12 mouse cellular contexts compared by ENCODE assay signal in genomic region chr10:62507071-62507470, GRCm38 (mm10). TPM values are rescaled to one million over a fixed set of nuclear protein-coding genes. Genes with fewer than 3 reads are reported as not detected.
DNase-seq lines count a peak whose midpoint lies in the region; ATAC-seq and TF ChIP-seq lines count a peak whose summit lies in the region.
"Had no signal": no experiment of that assay in that cellular context is flagged by ENCODE, and none has a peak within 500 bp of the region (broad histone marks: within the 10 kb centered on the region; RNA-seq: fewer than 3 reads in every experiment).

No protein-coding gene starts in this region.

- no peak overlapping the region; the same call in 1 of the 2 replicates for H3K27ac ChIP-seq in heart, postnatal 0 days (ENCODE audit: low read depth)
- H3K27ac ChIP-seq in cortical plate, adult 2 months (ENCODE audit: insufficient read depth, low read length), result no peak overlapping the region
- H3K27ac ChIP-seq: embryonic facial prominence, embryonic 15.5 days; hindbrain, embryonic 10.5 days; limb, embryonic 12.5 days; midbrain, embryonic 10.5 days had no signal

- WGBS in heart, postnatal 0 days, result 85% methylated on average over 4 of the region's 4 CpGs

- no peak overlapping the region for H3K9ac ChIP-seq in heart, postnatal 0 days (replicated peaks; ENCODE audit: low read depth, low read length)
- H3K9ac ChIP-seq: embryonic facial prominence, embryonic 15.5 days; forebrain, postnatal 0 days; limb, embryonic 12.5 days had no signal

- no peak for TF ChIP-seq CTCF in heart, postnatal 0 days (IDR thresholded peaks at IDR 0.05; ENCODE audit: low read depth)
- TF ChIP-seq CTCF in cortical plate, adult 2 months (IDR thresholded peaks at IDR 0.05; ENCODE audit: extremely low read depth, insufficient read depth, low read length), result no peak

- DNase-seq in heart, postnatal 0 days (ENCODE audit: low spot score), result no peak
- DNase-seq in heart, postnatal 14 days, result no peak
- DNase-seq in splenic B cell, adult 2 months (ENCODE audit: low read depth, low spot score), result peak; percentile 60
- DNase-seq: forebrain, postnatal 0 days had no signal

- no peaks in the 10 kb centered on the region for H3K9me3 ChIP-seq in heart, postnatal 0 days (replicated peaks; ENCODE audit: control insufficient read depth, low read length)
- no peaks in the 10 kb centered on the region for H3K9me3 ChIP-seq in megakaryocyte, embryonic 14.5 days
- H3K9me3 ChIP-seq: embryonic facial prominence, embryonic 15.5 days; hindbrain, embryonic 10.5 days; limb, embryonic 12.5 days; midbrain, embryonic 10.5 days had no signal

- intact Hi-C loops in heart, postnatal 14 days (cut with DNase I), result no loop called here

- peaks cover 7% of the 10 kb centered on the region; the same call in 1 of the 2 replicates for H3K4me1 ChIP-seq in heart, postnatal 0 days (ENCODE audit: control insufficient read depth, insufficient read depth)
- H3K4me1 ChIP-seq in megakaryocyte, embryonic 14.5 days, result peaks cover 67% of the 10 kb centered on the region
- 0 out of 2 replicates have a peak, but pooled peaks cover 1% of the 10 kb centered on the region for H3K4me1 ChIP-seq in cortical plate, adult 2 months (ENCODE audit: control insufficient read depth, insufficient read depth, low read length)

- no peak for ATAC-seq in heart, postnatal 0 days (ENCODE audit: insufficient read depth, low read depth)
- ATAC-seq in megakaryocyte, adult 5-6 weeks (ENCODE audit: poor library complexity, severe bottlenecking), result no peak
- ATAC-seq in inflammation-experienced regulatory T-cells, adult 6 months, result no peak
- ATAC-seq: forebrain, postnatal 0 days had no signal

- no peaks in the 10 kb centered on the region for H3K36me3 ChIP-seq in heart, postnatal 0 days (replicated peaks; ENCODE audit: control insufficient read depth, insufficient read depth, low read length)
- peaks cover 24% of the 10 kb centered on the region for H3K36me3 ChIP-seq in megakaryocyte, embryonic 14.5 days (replicated peaks; ENCODE audit: low read length)
- peaks cover 6% of the 10 kb centered on the region for H3K36me3 ChIP-seq in splenic B cell, adult 2 months (ENCODE audit: control insufficient read depth, insufficient read depth, low read length, poor library complexity, severe bottlenecking)
- H3K36me3 ChIP-seq: embryonic facial prominence, embryonic 15.5 days; hindbrain, embryonic 10.5 days; limb, embryonic 12.5 days; midbrain, embryonic 10.5 days had no signal

- TF ChIP-seq POLR2A in cortical plate, adult 2 months (IDR thresholded peaks at IDR 0.05; ENCODE audit: extremely low read depth, insufficient read depth, low read length), result no peak

- peak overlapping the region; percentile 61 for H3K4me2 ChIP-seq in heart, postnatal 0 days (ENCODE audit: low read depth, low read length)

- TF ChIP-seq EP300 in heart, postnatal 0 days (IDR thresholded peaks at IDR 0.05; ENCODE audit: low read depth), result no peak

- H3K4me3 ChIP-seq in heart, postnatal 0 days (ENCODE audit: low read depth, low read length), result peak overlapping the region; percentile 37
- peak overlapping the region; percentile 94 for H3K4me3 ChIP-seq in megakaryocyte, embryonic 14.5 days (replicated peaks)
- peak overlapping the region; percentile 33; the same call in 1 of the 2 replicates for H3K4me3 ChIP-seq in cortical plate, adult 2 months (ENCODE audit: insufficient read depth, low read length)
- H3K4me3 ChIP-seq: midbrain, embryonic 10.5 days had no signal

- H3K27me3 ChIP-seq in heart, postnatal 0 days (ENCODE audit: control insufficient read depth, insufficient read depth, low read length), result peaks cover 3% of the 10 kb centered on the region
- no peaks in the 10 kb centered on the region for H3K27me3 ChIP-seq in megakaryocyte, embryonic 14.5 days (replicated peaks)
- no peaks in the 10 kb centered on the region for H3K27me3 ChIP-seq in splenic B cell, adult 2 months (ENCODE audit: control insufficient read depth, insufficient read depth, low read length, poor library complexity, severe bottlenecking)

RNA-seq across cellular contexts. Expression of gene Srgn, which starts 20.2 kb away (rescaled TPM):
- total RNA-seq in heart, postnatal 0 days (2014; rRNA removed; ENCODE audit: low replicate concordance), result 16.4 and 16.8 TPM in 2 replicates
- polyA plus RNA-seq in heart, postnatal 0 days (2015; fragmentation: Nextera tagmentation; extraction: Ambion mirVana), result 19.1 and 21.8 TPM in 2 replicates
- 10 to 100 TPM; 41.0 to 41.1 TPM for total RNA-seq in heart, postnatal 14 days (2021)
- polyA plus RNA-seq in megakaryocyte, embryonic 14.5 days (2012; ENCODE audit: insufficient read depth, low replicate concordance), result 95.0 and 696 TPM in 2 replicates
- 646 and 668 TPM in 2 replicates for total RNA-seq in megakaryocyte, adult 5-6 weeks (2015)
- total RNA-seq in megakaryocyte, adult 5-6 weeks (2017), result 492 and 500 TPM in 2 replicates
- polyA plus RNA-seq in cortical plate, adult 2 months (2012; rRNA removed), result 13.7 and 15.8 TPM in 2 replicates
- polyA plus RNA-seq in inflammation-experienced regulatory T-cells, adult 6 months (2017; shearing (Covaris generic)), result 1,000 to 10,000 TPM; 1,485 to 2,247 (median 1,910) TPM

RNA-seq across cellular contexts. Expression of gene Vps26a, which starts 20.5 kb away (rescaled TPM):
- 46.5 and 51.0 TPM in 2 replicates for total RNA-seq in heart, postnatal 0 days (2014; rRNA removed; ENCODE audit: low replicate concordance)
- 75.5 and 78.5 TPM in 2 replicates for polyA plus RNA-seq in heart, postnatal 0 days (2015; fragmentation: Nextera tagmentation; extraction: Ambion mirVana)
- 10 to 100 TPM; 45.2 to 45.5 TPM for total RNA-seq in heart, postnatal 14 days (2021)
- polyA plus RNA-seq in megakaryocyte, embryonic 14.5 days (2012; ENCODE audit: insufficient read depth, low replicate concordance), result 1.1 and 8.9 TPM in 2 replicates
- total RNA-seq in megakaryocyte, adult 5-6 weeks (2015), result 101 and 124 TPM in 2 replicates
- 124 and 146 TPM in 2 replicates for total RNA-seq in megakaryocyte, adult 5-6 weeks (2017)
- 41.1 and 41.7 TPM in 2 replicates for polyA plus RNA-seq in cortical plate, adult 2 months (2012; rRNA removed)
- polyA plus RNA-seq in inflammation-experienced regulatory T-cells, adult 6 months (2017; shearing (Covaris generic)), result 10 to 100 TPM; 62.7 to 69.9 (median 69.4) TPM

RNA-seq across cellular contexts. Expression of gene Supv3l1, which starts 57.5 kb away (rescaled TPM):
- total RNA-seq in heart, postnatal 0 days (2014; rRNA removed; ENCODE audit: low replicate concordance), result 34.1 and 35.9 TPM in 2 replicates
- polyA plus RNA-seq in heart, postnatal 0 days (2015; fragmentation: Nextera tagmentation; extraction: Ambion mirVana), result 23.2 and 26.3 TPM in 2 replicates
- total RNA-seq in heart, postnatal 14 days (2021), result 10 to 100 TPM; 30.4 to 35.6 TPM
- polyA plus RNA-seq in megakaryocyte, embryonic 14.5 days (2012; ENCODE audit: insufficient read depth, low replicate concordance), result 10.9 TPM in 2 replicates
- 14.9 and 20.5 TPM in 2 replicates for total RNA-seq in megakaryocyte, adult 5-6 weeks (2015)
- 19.5 and 20.7 TPM in 2 replicates for total RNA-seq in megakaryocyte, adult 5-6 weeks (2017)
- polyA plus RNA-seq in cortical plate, adult 2 months (2012; rRNA removed), result 30.2 and 32.2 TPM in 2 replicates
- 10 to 100 TPM in 2 of 3 experiments, 1 to 10 TPM in 1; 5.9 to 15.5 (median 10.5) TPM for polyA plus RNA-seq in inflammation-experienced regulatory T-cells, adult 6 months (2017; shearing (Covaris generic))

RNA-seq across cellular contexts. Expression of gene 4930507D05Rik, which starts 57.8 kb away (rescaled TPM):
- 0.15 and 3.2 TPM in 2 replicates for total RNA-seq in heart, postnatal 0 days (2014; rRNA removed; ENCODE audit: low replicate concordance)
- 0.19 and 0.36 TPM in 2 replicates for polyA plus RNA-seq in heart, postnatal 0 days (2015; fragmentation: Nextera tagmentation; extraction: Ambion mirVana)
- total RNA-seq in heart, postnatal 14 days (2021), result under 1 TPM; 0.32 to 0.33 TPM
- polyA plus RNA-seq in megakaryocyte, embryonic 14.5 days (2012; ENCODE audit: insufficient read depth, low replicate concordance), result not detected in 2 replicates
- total RNA-seq in megakaryocyte, adult 5-6 weeks (2015), result not detected in 2 replicates
- 0.69 TPM in 1 of 2 replicates, not detected in the other for total RNA-seq in megakaryocyte, adult 5-6 weeks (2017)
- 1.2 and 1.3 TPM in 2 replicates for polyA plus RNA-seq in cortical plate, adult 2 months (2012; rRNA removed)
- polyA plus RNA-seq in inflammation-experienced regulatory T-cells, adult 6 months (2017; shearing (Covaris generic)), result not detected

Comparison
In these comparisons a context has a peak if more than half of its experiments do, and no peak if none do; other contexts are left out.
1. H3K4me3 ChIP-seq: peak in every context shown above with its lines; median percentile 94 in megakaryocyte, embryonic 14.5 days; 37 in heart, postnatal 0 days; 33 in cortical plate, adult 2 months.